Mouse (Mus musculus) kidney, embryonic 16.5 days (tissue): ENCODE results near the gene Mrpl49. TPM values are rescaled to one million over a fixed set of nuclear protein-coding genes. Genes with fewer than 3 reads are reported as not detected.

ENCODE experiments used
- ATAC-seq: fragments of 200-750 bp; cut with Nextera tagmentation; 2 replicates; pipeline ENCODE4 v1.8.0; 2017; ENCODE audit warnings: moderate TSS enrichment; ENCODE audit not compliant: low FRiP score, low TSS enrichment
- H3K27ac ChIP-seq: fragments of 300-500 bp; sonication (generic); 2 replicates; pipeline ENCODE4 v1.5.1; 2014; ENCODE audit warnings: low read length
- H3K27me3 ChIP-seq: fragments of 300-500 bp; sonication (generic); 2 replicates; pipeline ENCODE4 v1.6.1; 2014; ENCODE audit warnings: low read length, control low read depth, mixed read lengths; ENCODE audit not compliant: insufficient read depth
- H3K36me3 ChIP-seq: fragments of 300-500 bp; sonication (generic); 2 replicates; pipeline ENCODE4 v1.6.1; 2014; ENCODE audit warnings: low read length, control low read depth, mixed read lengths; ENCODE audit not compliant: insufficient read depth
- H3K4me1 ChIP-seq: fragments of 300-500 bp; sonication (generic); 2 replicates; pipeline ENCODE4 v1.6.1; 2014; ENCODE audit warnings: low read length, control low read depth, mixed read lengths; ENCODE audit not compliant: insufficient read depth
- H3K4me2 ChIP-seq: fragments of 300-500 bp; sonication (generic); replicated peaks from 2 replicates; pipeline ENCODE4 v1.6.1; 2014; ENCODE audit warnings: low read depth, low read length
- H3K4me3 ChIP-seq: fragments of 300-500 bp; sonication (generic); 2 replicates; pipeline ENCODE4 v1.5.1; 2014; ENCODE audit warnings: mild to moderate bottlenecking, low read length
- H3K9ac ChIP-seq: fragments of 300-500 bp; sonication (generic); replicated peaks from 2 replicates; pipeline ENCODE4 v1.6.1; 2014; ENCODE audit warnings: low read length
- H3K9me3 ChIP-seq: fragments of 300-500 bp; sonication (generic); 2 replicates; pipeline ENCODE4 v1.6.1; 2016; ENCODE audit warnings: low read length, control low read depth
- WGBS: fragments of 180-500 bp; shearing (Covaris S2); extraction: QIAGEN DNeasy Blood & Tissue Kit; methylation state at CpG from one replicate; pipeline ENCODE4 v1.1.7; 2014; 5-methylcytosine and 5-hydroxymethylcytosine counted together
- polyA plus RNA-seq: library from polyadenylated mRNA; unstranded; fragments of >200 nt; fragmentation: Nextera tagmentation; extraction: Ambion mirVana; gene quantifications from 2 replicates; pipeline ENCODE4 v1.2.1, GENCODE M21; 2015

Gene Mrpl49
- polyA plus RNA-seq, 1 experiment from 2014 or later, result 87.2 TPM

GRCm38 (mm10) chr19:6084478-6085248, 27.1 kb upstream of the Mrpl49 start, which contains the start of the genes Zfpl1 and Cdca5:
Gene Zfpl1, minus strand, starts transcription at chr19:6084956.
Gene Cdca5, plus strand, starts transcription at chr19:6084983.
- Histone ChIP-seq H3K9me3 (no peaks in the 10 kb centered on the region), H3K36me3 (peaks cover 23% of the 10 kb centered on the region), H3K4me2 (peak within 1 kb of the TSS; percentile 91), H3K4me1 (peaks cover 15% of the 10 kb centered on the region), H3K27me3 (no peaks in the 10 kb centered on the region), H3K9ac (peak within 1 kb of the TSS; percentile 80), H3K27ac (peak within 1 kb of the TSS; percentile 65), H3K4me3 (peak within 1 kb of the TSS; percentile 85)
- peak; percentile 93 for ATAC-seq
- WGBS, result under 1% methylated on average over 58 of the region's 58 CpGs

GRCm38 (mm10) chr19:6082156-6082555, 24.6 kb upstream of the Mrpl49 start, which contains the start of gene Gm28374:
Gene Gm28374, minus strand, starts transcription at chr19:6082256.
- H3K4me3 ChIP-seq, result no peak within 1 kb of the TSS
- H3K27me3 ChIP-seq, result no peaks in the 10 kb centered on the region
- 93% methylated on average over 9 of the region's 9 CpGs for WGBS
- H3K4me2 ChIP-seq, result no peak within 1 kb of the TSS
- H3K4me1 ChIP-seq, result peaks cover 15% of the 10 kb centered on the region
- H3K9ac ChIP-seq, result no peak within 1 kb of the TSS
- H3K27ac ChIP-seq, result no peak within 1 kb of the TSS
- no peak for ATAC-seq
- no peaks in the 10 kb centered on the region for H3K9me3 ChIP-seq
- peaks cover 19% of the 10 kb centered on the region for H3K36me3 ChIP-seq

GRCm38 (mm10) chr19:6079983-6080480, 22.4 kb upstream of the Mrpl49 start, which contains the start of gene Tmem262:
Gene Tmem262, plus strand, starts transcription at chr19:6080033.
- Histone ChIP-seq H3K27ac (no peak within 1 kb of the TSS), H3K27me3 (no peaks in the 10 kb centered on the region), H3K9me3 (no peaks in the 10 kb centered on the region), H3K4me2 (no peak within 1 kb of the TSS), H3K36me3 (peaks cover 20% of the 10 kb centered on the region), H3K4me3 (no peak within 1 kb of the TSS), H3K9ac (no peak within 1 kb of the TSS), H3K4me1 (peaks cover 19% of the 10 kb centered on the region)
- ATAC-seq, result no peak
- WGBS, result 93% methylated on average over 12 of the region's 12 CpGs

- no peaks in the 10 kb centered on the region for H3K9me3 ChIP-seq
- H3K4me3 ChIP-seq, result peak within 1 kb of the TSS; percentile 83
- ATAC-seq, result peak; percentile 90
- no peaks in the 10 kb centered on the region for H3K27me3 ChIP-seq
- H3K4me2 ChIP-seq, result peak within 1 kb of the TSS; percentile 91
- peak within 1 kb of the TSS; percentile 88 for H3K9ac ChIP-seq
- peak within 1 kb of the TSS; percentile 84 for H3K27ac ChIP-seq
- under 1% methylated on average over 33 of the region's 33 CpGs for WGBS
- peaks cover 23% of the 10 kb centered on the region for H3K36me3 ChIP-seq
- H3K4me1 ChIP-seq, result peaks cover 8% of the 10 kb centered on the region
These were observed 19.2 kb upstream of the Mrpl49 start, which contains the start of gene Vps51 for GRCm38 (mm10) chr19:6076564-6077393. Gene Vps51, minus strand, starts transcription at chr19:6077231.

- Histone ChIP-seq H3K4me2 (no peak overlapping the region), H3K27me3 (no peaks in the 10 kb centered on the region), H3K9ac (no peak overlapping the region), H3K36me3 (peaks cover 37% of the 10 kb centered on the region), H3K27ac (no peak overlapping the region), H3K4me1 (peaks cover 8% of the 10 kb centered on the region), H3K9me3 (no peaks in the 10 kb centered on the region), H3K4me3 (no peak overlapping the region)
- 92% methylated on average over 5 of the region's 5 CpGs for WGBS
- no peak for ATAC-seq
These were observed 16.3 kb upstream of the Mrpl49 start for GRCm38 (mm10) chr19:6073889-6074288.

GRCm38 (mm10) chr19:6071261-6071660, 13.7 kb upstream of the Mrpl49 start:
- Histone ChIP-seq H3K4me1 (peaks cover 28% of the 10 kb centered on the region), H3K27ac (no peak overlapping the region), H3K4me2 (no peak overlapping the region), H3K9me3 (no peaks in the 10 kb centered on the region), H3K27me3 (no peaks in the 10 kb centered on the region), H3K4me3 (no peak overlapping the region), H3K36me3 (peaks cover 37% of the 10 kb centered on the region), H3K9ac (no peak overlapping the region)
- 92% methylated on average over 19 of the region's 19 CpGs for WGBS
- no peak for ATAC-seq

- WGBS, result 91% methylated on average over 31 of the region's 31 CpGs
These were observed 13.1 kb upstream of the Mrpl49 start for GRCm38 (mm10) chr19:6070571-6071250.

GRCm38 (mm10) chr19:6069851-6070250, 12.3 kb upstream of the Mrpl49 start:
- no peak for ATAC-seq
- no peak overlapping the region for H3K4me3 ChIP-seq
- no peak overlapping the region for H3K4me2 ChIP-seq
- H3K27me3 ChIP-seq, result no peaks in the 10 kb centered on the region
- no peak overlapping the region for H3K9ac ChIP-seq
- 94% methylated on average over 10 of the region's 10 CpGs for WGBS
- H3K36me3 ChIP-seq, result peaks cover 33% of the 10 kb centered on the region
- H3K4me1 ChIP-seq, result peaks cover 22% of the 10 kb centered on the region
- no peak overlapping the region for H3K27ac ChIP-seq
- H3K9me3 ChIP-seq, result no peaks in the 10 kb centered on the region

More at GRCm38 (mm10) chr19:6070571-6071250, 13.1 kb upstream of the Mrpl49 start:
- peaks cover 37% of the 10 kb centered on the region for H3K36me3 ChIP-seq
- H3K9me3 ChIP-seq, result no peaks in the 10 kb centered on the region
- no peak overlapping the region for H3K4me3 ChIP-seq
- H3K4me2 ChIP-seq, result no peak overlapping the region
- ATAC-seq, result no peak
- no peak overlapping the region for H3K27ac ChIP-seq
- peaks cover 22% of the 10 kb centered on the region for H3K4me1 ChIP-seq
- no peaks in the 10 kb centered on the region for H3K27me3 ChIP-seq
- no peak overlapping the region for H3K9ac ChIP-seq

GRCm38 (mm10) chr19:6068951-6069350, 11.4 kb upstream of the Mrpl49 start:
- ATAC-seq, result no peak
- Histone ChIP-seq H3K27ac (no peak overlapping the region), H3K4me2 (no peak overlapping the region), H3K9me3 (no peaks in the 10 kb centered on the region), H3K4me1 (peaks cover 22% of the 10 kb centered on the region), H3K4me3 (no peak overlapping the region), H3K36me3 (peaks cover 31% of the 10 kb centered on the region), H3K9ac (no peak overlapping the region), H3K27me3 (no peaks in the 10 kb centered on the region)
- WGBS, result 85% methylated on average over 4 of the region's 4 CpGs
